Mouse (Mus musculus) left cerebral cortex, adult 9 months (tissue): ENCODE measurements around the gene Acsl1.

ENCODE experiments used
- DNase-seq, 2 experiments: peaks; one replicate each; pipeline ENCODE4 v3.0.0; 2022; ENCODE audit warnings: low spot score in 2 of 2

Acsl1 gene

GRCm38 (mm10) chr8:46475404-46475803, 4.6 kb downstream of the Acsl1 start:
- DNase-seq, result no peak

GRCm38 (mm10) chr8:46475942-46476341, 5.1 kb downstream of the Acsl1 start:
- no peak for DNase-seq

- DNase-seq, result no peak
These were observed 7.1 kb downstream of the Acsl1 start for GRCm38 (mm10) chr8:46477747-46478458.

- no peak for DNase-seq
These were observed 7.9 kb downstream of the Acsl1 start for GRCm38 (mm10) chr8:46478783-46479182.

GRCm38 (mm10) chr8:46479794-46480532, 9.1 kb downstream of the Acsl1 start:
- DNase-seq, result no peak

- peak in 1 of 2 experiments; percentile 1 for DNase-seq
These were observed 9.7 kb downstream of the Acsl1 start for GRCm38 (mm10) chr8:46480533-46480900.

- no peak for DNase-seq
These were observed 11.9 kb downstream of the Acsl1 start for GRCm38 (mm10) chr8:46482771-46483170.

- DNase-seq, result no peak
These were observed 12.4 kb downstream of the Acsl1 start for GRCm38 (mm10) chr8:46483247-46483646.

GRCm38 (mm10) chr8:46484077-46484476, 13.2 kb downstream of the Acsl1 start:
- DNase-seq, result no peak

GRCm38 (mm10) chr8:46484931-46485463, 14.2 kb downstream of the Acsl1 start:
- DNase-seq, result no peak

GRCm38 (mm10) chr8:46488085-46488561, 17.3 kb downstream of the Acsl1 start:
- peak in 1 of 2 experiments; percentile 26 for DNase-seq

- DNase-seq, result no peak
These were observed 18.4 kb downstream of the Acsl1 start for GRCm38 (mm10) chr8:46489196-46489595.

- DNase-seq, result no peak
These were observed 19.4 kb downstream of the Acsl1 start for GRCm38 (mm10) chr8:46490250-46490649.

GRCm38 (mm10) chr8:46490821-46491220, 20.0 kb downstream of the Acsl1 start:
- no peak for DNase-seq

GRCm38 (mm10) chr8:46493495-46494170, 22.8 kb downstream of the Acsl1 start:
- DNase-seq, result no peak

GRCm38 (mm10) chr8:46496852-46497251, 26.0 kb downstream of the Acsl1 start:
- DNase-seq, result no peak

- no peak for DNase-seq
These were observed 26.6 kb downstream of the Acsl1 start for GRCm38 (mm10) chr8:46497314-46498011.

GRCm38 (mm10) chr8:46499376-46500061, 28.7 kb downstream of the Acsl1 start:
- DNase-seq, result no peak

- no peak for DNase-seq
These were observed 31.7 kb downstream of the Acsl1 start for GRCm38 (mm10) chr8:46502333-46503071.

- no peak for DNase-seq
These were observed 32.3 kb downstream of the Acsl1 start for GRCm38 (mm10) chr8:46503072-46503695.
